Mouse (Mus musculus): ENCODE results near the gene Mospd3. TPM values are rescaled to one million over a fixed set of nuclear protein-coding genes. Genes with fewer than 3 reads are reported as not detected.

The Mospd3 gene
- polyA plus RNA-seq, 1 experiment from 2014 or later = 39.3 TPM

DNA sequence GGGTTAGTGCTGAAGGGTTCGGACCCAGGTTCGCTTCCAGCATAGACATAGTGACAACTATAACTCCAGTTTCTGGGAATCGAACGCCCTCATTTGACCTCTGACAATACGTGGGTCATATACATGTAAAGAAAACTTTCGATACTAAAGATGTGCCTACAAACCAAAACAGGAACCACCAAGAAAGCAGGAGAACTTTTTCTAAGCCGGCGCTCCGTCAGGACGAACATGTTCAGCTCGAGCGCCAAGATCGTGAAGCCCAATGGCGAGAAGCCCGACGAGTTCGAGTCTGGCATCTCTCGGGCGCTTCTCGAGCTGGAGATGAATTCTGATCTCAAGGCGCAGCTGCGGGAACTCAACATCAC lies 489 bp upstream of the Mospd3 start:
- Histone ChIP-seq H3K27ac (peak overlapping the region; percentile 83; the same call in 1 of the 2 replicates), H3K9ac (ENCODE audit: low read depth, low read length) (peak overlapping the region; percentile 57), H3K4me2 (ENCODE audit: low read length) (peak overlapping the region; percentile 65), H3K27me3 (ENCODE audit: insufficient read depth, low read length) (no peaks in the 10 kb centered on the region), H3K36me3 (ENCODE audit: insufficient read depth, low read length) (no peaks in the 10 kb centered on the region), H3K4me3 (replicated peaks; ENCODE audit: low read depth, low read length) (peak overlapping the region; percentile 72), H3K4me1 (replicated peaks; ENCODE audit: insufficient read depth, low read length) (peaks cover 10% of the 10 kb centered on the region), H3K9me3 (replicated peaks; ENCODE audit: low read length) (no peaks in the 10 kb centered on the region)
- TF ChIP-seq CTCF (IDR thresholded peaks at IDR 0.05; ENCODE audit: low read depth) = no peak
- ATAC-seq (replicated peaks; ENCODE audit: low FRiP score, low read depth) (no peak), DNase-seq (ENCODE audit: low spot score) (no peak)
- WGBS = under 1% methylated on average over 22 of the region's 22 CpGs

DNA sequence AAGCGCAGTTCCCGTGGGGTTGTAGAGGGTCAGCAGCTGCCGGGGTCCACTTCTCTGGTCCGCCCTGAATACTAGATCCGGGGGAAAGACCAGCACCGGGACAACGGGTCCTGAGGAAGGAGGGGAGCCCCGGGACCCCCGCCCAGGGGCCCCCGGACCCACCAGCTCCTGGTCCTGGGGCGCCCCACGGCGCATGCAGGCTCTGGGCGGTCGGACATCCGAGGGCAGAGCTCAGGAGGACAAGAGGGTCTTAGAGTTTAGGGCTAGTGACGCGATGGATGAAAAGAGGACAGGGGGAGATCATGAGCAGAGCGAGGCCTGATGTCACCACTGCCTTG lies 608 bp downstream of the Mospd3 start:
- no peak for DNase-seq (ENCODE audit: low spot score)
- H3K4me3 ChIP-seq (replicated peaks; ENCODE audit: low read depth, low read length) = peak overlapping the region; percentile 72

DNA sequence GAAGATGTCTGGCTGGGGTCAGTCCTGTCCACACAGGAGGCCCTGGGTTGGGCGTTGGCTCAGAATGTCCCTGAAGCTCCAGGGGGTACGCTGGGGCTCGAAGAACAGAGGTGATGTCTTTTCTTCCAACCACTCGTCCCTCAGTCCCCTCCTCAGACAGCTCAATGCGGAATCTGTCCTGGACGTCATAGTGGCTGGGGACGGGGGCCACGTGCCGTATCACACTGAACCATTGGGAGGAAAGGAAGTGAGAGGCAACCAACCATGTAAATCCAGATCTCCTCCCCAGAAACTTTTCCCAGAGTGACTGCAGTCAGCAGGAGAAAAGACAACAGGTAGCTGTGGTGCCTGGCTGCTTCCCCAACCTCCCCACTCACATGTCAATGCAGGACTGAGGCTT lies 1.3 kb downstream of the Mospd3 start:
- whole genome bisulfite sequencing = 34% methylated on average over 9 of the region's 9 CpGs
- ATAC-seq (replicated peaks; ENCODE audit: low FRiP score, low read depth) = no peak

More for the DNA sequence above, 608 bp downstream of the Mospd3 start:
- no peaks in the 10 kb centered on the region for H3K9me3 ChIP-seq (replicated peaks; ENCODE audit: low read length)
- H3K27me3 ChIP-seq (ENCODE audit: insufficient read depth, low read length) = no peaks in the 10 kb centered on the region
- no peak for TF ChIP-seq CTCF (IDR thresholded peaks at IDR 0.05; ENCODE audit: low read depth)
- WGBS = under 1% methylated on average over 19 of the region's 19 CpGs
- no peaks in the 10 kb centered on the region for H3K36me3 ChIP-seq (ENCODE audit: insufficient read depth, low read length)
- peak overlapping the region; percentile 97 for H3K4me2 ChIP-seq (ENCODE audit: low read length)
- peaks cover 10% of the 10 kb centered on the region for H3K4me1 ChIP-seq (replicated peaks; ENCODE audit: insufficient read depth, low read length)
- H3K27ac ChIP-seq = peak overlapping the region; percentile 83
- ATAC-seq (replicated peaks; ENCODE audit: low FRiP score, low read depth) = peak; percentile 2; the same call in 1 of the 2 replicates
- H3K9ac ChIP-seq (ENCODE audit: low read depth, low read length) = peak overlapping the region; percentile 78

DNA sequence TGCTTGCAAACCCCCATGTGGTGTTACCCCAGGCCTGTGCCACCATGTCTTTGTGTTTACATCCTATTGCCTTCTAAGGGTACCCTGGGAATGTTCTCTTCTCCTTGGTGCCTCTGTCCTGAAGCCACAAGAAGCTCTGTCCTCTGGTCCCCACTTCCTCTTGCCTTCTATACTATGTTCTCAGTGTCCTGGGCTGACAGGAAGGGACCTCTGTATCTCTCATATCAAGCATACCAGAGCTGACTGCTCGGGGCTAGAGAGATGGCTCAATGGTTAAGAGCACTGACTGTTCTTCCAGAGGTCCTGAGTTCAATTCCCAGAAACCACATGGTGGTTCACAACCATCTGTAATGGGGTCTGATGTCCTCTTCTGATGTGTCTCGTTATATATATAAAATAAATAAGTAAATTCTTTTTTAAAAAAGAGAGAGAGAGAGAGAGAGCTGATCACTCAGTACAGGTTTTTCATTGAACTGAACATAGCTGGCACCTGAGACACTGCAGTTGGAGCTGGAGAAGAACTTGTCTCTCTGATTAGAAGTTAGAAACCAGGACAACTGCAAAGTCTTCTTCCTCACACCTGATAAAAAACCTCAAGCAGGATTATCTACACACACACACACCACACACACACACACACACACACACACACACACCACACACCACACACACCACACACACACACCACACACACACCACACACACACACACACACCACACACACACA lies 2.6 kb downstream of the Mospd3 start:
- no peak for TF ChIP-seq CTCF (IDR thresholded peaks at IDR 0.05; ENCODE audit: low read depth)
- no peak for DNase-seq (ENCODE audit: low spot score)

More for the DNA sequence above, 1.3 kb downstream of the Mospd3 start:
- peak overlapping the region; percentile 72 for H3K4me3 ChIP-seq (replicated peaks; ENCODE audit: low read depth, low read length)
- H3K27ac ChIP-seq = peak overlapping the region; percentile 83
- no peaks in the 10 kb centered on the region for H3K27me3 ChIP-seq (ENCODE audit: insufficient read depth, low read length)
- peak overlapping the region; percentile 97 for H3K4me2 ChIP-seq (ENCODE audit: low read length)
- peak overlapping the region; percentile 78 for H3K9ac ChIP-seq (ENCODE audit: low read depth, low read length)
- no peak for TF ChIP-seq CTCF (IDR thresholded peaks at IDR 0.05; ENCODE audit: low read depth)
- DNase-seq (ENCODE audit: low spot score) = peak; percentile 43
- no peaks in the 10 kb centered on the region for H3K9me3 ChIP-seq (replicated peaks; ENCODE audit: low read length)
- H3K36me3 ChIP-seq (ENCODE audit: insufficient read depth, low read length) = no peaks in the 10 kb centered on the region
- peaks cover 10% of the 10 kb centered on the region for H3K4me1 ChIP-seq (replicated peaks; ENCODE audit: insufficient read depth, low read length)

DNA sequence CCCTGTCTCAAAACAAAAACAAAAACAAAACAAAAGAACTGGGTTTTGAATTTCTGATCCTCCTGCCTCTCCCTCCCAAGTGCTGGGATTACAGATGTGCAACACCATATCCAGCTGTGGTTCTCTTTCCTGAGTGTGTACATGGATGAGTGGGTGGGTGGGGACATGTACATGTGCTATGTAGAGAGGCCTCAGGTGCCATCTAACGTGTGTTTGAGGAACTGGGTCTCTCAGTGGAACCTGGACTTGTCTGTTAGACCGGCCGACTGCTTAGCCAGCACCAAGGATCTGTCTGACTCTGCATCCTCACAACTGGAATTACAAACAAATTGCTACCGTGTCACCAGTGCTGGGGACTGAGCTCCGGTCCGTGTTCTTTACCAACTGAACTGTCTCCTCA lies 3.2 kb downstream of the Mospd3 start:
- Histone ChIP-seq H3K4me2 (ENCODE audit: low read length) (no peak overlapping the region), H3K9me3 (replicated peaks; ENCODE audit: low read length) (no peaks in the 10 kb centered on the region), H3K4me3 (replicated peaks; ENCODE audit: low read depth, low read length) (no peak overlapping the region), H3K27ac (no peak overlapping the region), H3K36me3 (ENCODE audit: insufficient read depth, low read length) (no peaks in the 10 kb centered on the region), H3K4me1 (replicated peaks; ENCODE audit: insufficient read depth, low read length) (peaks cover 6% of the 10 kb centered on the region), H3K9ac (ENCODE audit: low read depth, low read length) (no peak overlapping the region), H3K27me3 (ENCODE audit: insufficient read depth, low read length) (no peaks in the 10 kb centered on the region)
- no peak for TF ChIP-seq CTCF (IDR thresholded peaks at IDR 0.05; ENCODE audit: low read depth)
- 97% methylated on average over 6 of the region's 6 CpGs for WGBS
- no peak for ATAC-seq (replicated peaks; ENCODE audit: low FRiP score, low read depth)
- no peak for DNase-seq (ENCODE audit: low spot score)

More for the DNA sequence above, 2.6 kb downstream of the Mospd3 start:
- Histone ChIP-seq H3K36me3 (ENCODE audit: insufficient read depth, low read length) (no peaks in the 10 kb centered on the region), H3K4me1 (replicated peaks; ENCODE audit: insufficient read depth, low read length) (peaks cover 10% of the 10 kb centered on the region), H3K27ac (no peak overlapping the region), H3K4me3 (replicated peaks; ENCODE audit: low read depth, low read length) (no peak overlapping the region), H3K9me3 (replicated peaks; ENCODE audit: low read length) (no peaks in the 10 kb centered on the region), H3K9ac (ENCODE audit: low read depth, low read length) (no peak overlapping the region), H3K27me3 (ENCODE audit: insufficient read depth, low read length) (no peaks in the 10 kb centered on the region), H3K4me2 (ENCODE audit: low read length) (no peak overlapping the region)
- ATAC-seq (replicated peaks; ENCODE audit: low FRiP score, low read depth) = no peak
- WGBS = 72% methylated on average over 2 of the region's 2 CpGs

DNA sequence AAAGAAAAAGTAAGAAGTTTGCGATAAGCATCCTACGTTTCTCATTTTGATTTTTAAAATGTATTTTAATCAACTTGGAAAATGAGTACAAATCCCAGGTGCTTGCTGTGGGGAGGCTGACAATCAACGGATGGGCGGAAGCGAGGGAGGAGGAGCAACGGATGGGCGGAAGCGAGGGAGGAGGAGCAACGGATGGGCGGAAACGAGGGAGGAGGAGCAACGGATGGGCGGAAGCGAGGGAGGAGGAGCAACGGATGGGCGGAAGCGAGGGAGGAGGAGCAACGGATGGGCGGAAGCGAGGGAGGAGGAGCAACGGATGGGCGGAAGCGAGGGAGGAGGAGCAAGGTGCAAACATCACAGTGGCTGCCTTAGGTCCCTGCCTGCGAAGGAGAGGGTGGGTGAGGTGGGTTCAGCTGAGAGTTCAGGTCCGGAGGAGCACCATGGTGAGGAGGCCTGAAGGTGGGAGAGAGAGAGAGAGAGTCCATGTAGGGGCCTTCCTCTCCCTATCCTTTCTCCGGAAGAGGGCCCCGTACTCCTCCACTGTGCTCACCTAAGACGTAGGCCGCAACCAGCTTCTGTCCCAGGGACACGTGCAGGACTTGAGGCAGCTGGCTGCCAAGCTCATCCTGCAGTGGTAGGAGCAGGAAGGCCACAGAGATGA lies 4.1 kb downstream of the Mospd3 start:
- Histone ChIP-seq H3K36me3 (ENCODE audit: insufficient read depth, low read length) (no peaks in the 10 kb centered on the region), H3K4me3 (replicated peaks; ENCODE audit: low read depth, low read length) (no peak overlapping the region), H3K4me1 (replicated peaks; ENCODE audit: insufficient read depth, low read length) (peaks cover 6% of the 10 kb centered on the region; the same call in 1 of the 2 replicates), H3K9me3 (replicated peaks; ENCODE audit: low read length) (no peaks in the 10 kb centered on the region), H3K4me2 (ENCODE audit: low read length) (peak overlapping the region; percentile 31; the same call in 1 of the 2 replicates), H3K27ac (peak overlapping the region; percentile 14; the same call in 1 of the 2 replicates), H3K27me3 (ENCODE audit: insufficient read depth, low read length) (no peaks in the 10 kb centered on the region), H3K9ac (ENCODE audit: low read depth, low read length) (no peak overlapping the region)
- WGBS = 29% methylated on average over 29 of the region's 30 CpGs
- no peak for TF ChIP-seq CTCF (IDR thresholded peaks at IDR 0.05; ENCODE audit: low read depth)
- DNase-seq (ENCODE audit: low spot score) = peak; percentile 45
- ATAC-seq (replicated peaks; ENCODE audit: low FRiP score, low read depth) = no peak

All from kidney, postnatal 0 days (tissue).